Mouse (Mus musculus) intestine, embryonic 15.5 days (tissue): ENCODE results near the gene Notch2. TPM values are rescaled to one million over a fixed set of nuclear protein-coding genes. Genes with fewer than 3 reads are reported as not detected.
"Not testable (repeated sequence)": the region's sequence is repeated elsewhere in the genome, so short reads cannot be mapped to it uniquely, and the experiment has no call there.

Experiments
- ATAC-seq: fragments of 200-750 bp; cut with Nextera tagmentation; 2 replicates; pipeline ENCODE4 v1.8.0; 2017; ENCODE audit warnings: moderate TSS enrichment, moderate library complexity
- H3K27ac ChIP-seq: fragments of 300-500 bp; sonication (generic); 2 replicates; pipeline ENCODE4 v1.5.1; 2015; ENCODE audit warnings: mild to moderate bottlenecking, inconsistent platforms
- H3K27me3 ChIP-seq: fragments of 300-500 bp; sonication (generic); replicated peaks from 2 replicates; pipeline ENCODE4 v1.6.1; 2015; ENCODE audit warnings: inconsistent platforms
- H3K36me3 ChIP-seq: fragments of 300-500 bp; sonication (generic); 2 replicates; pipeline ENCODE4 v1.6.1; 2015; ENCODE audit warnings: inconsistent platforms
- H3K4me1 ChIP-seq: fragments of 300-500 bp; sonication (generic); replicated peaks from 2 replicates; pipeline ENCODE4 v1.6.1; 2015; ENCODE audit warnings: inconsistent platforms
- H3K4me2 ChIP-seq: fragments of 300-500 bp; sonication (generic); replicated peaks from 2 replicates; pipeline ENCODE4 v1.6.1; 2015; ENCODE audit warnings: mild to moderate bottlenecking, inconsistent platforms
- H3K4me3 ChIP-seq: fragments of 300-500 bp; sonication (generic); replicated peaks from 2 replicates; pipeline ENCODE4 v1.5.1; 2015; ENCODE audit warnings: inconsistent platforms
- H3K9ac ChIP-seq: fragments of 300-500 bp; sonication (generic); 2 replicates; pipeline ENCODE4 v1.6.1; 2015; ENCODE audit warnings: inconsistent platforms
- H3K9me3 ChIP-seq: fragments of 300-500 bp; sonication (generic); 2 replicates; pipeline ENCODE4 v1.6.1; 2016; ENCODE audit warnings: inconsistent platforms
- WGBS: fragments of 180-500 bp; shearing (Covaris S2); methylation state at CpG from one replicate; pipeline ENCODE4 v1.1.7; 2015; 5-methylcytosine and 5-hydroxymethylcytosine counted together
- polyA plus RNA-seq: library from polyadenylated mRNA; unstranded; fragments of >200 nt; fragmentation: Nextera tagmentation; extraction: Ambion mirVana; gene quantifications from 2 replicates; pipeline ENCODE4 v1.2.1, GENCODE M21; 2015

Gene Notch2
- polyA plus RNA-seq, 1 experiment from 2014 or later, result 17.9 TPM

DNA sequence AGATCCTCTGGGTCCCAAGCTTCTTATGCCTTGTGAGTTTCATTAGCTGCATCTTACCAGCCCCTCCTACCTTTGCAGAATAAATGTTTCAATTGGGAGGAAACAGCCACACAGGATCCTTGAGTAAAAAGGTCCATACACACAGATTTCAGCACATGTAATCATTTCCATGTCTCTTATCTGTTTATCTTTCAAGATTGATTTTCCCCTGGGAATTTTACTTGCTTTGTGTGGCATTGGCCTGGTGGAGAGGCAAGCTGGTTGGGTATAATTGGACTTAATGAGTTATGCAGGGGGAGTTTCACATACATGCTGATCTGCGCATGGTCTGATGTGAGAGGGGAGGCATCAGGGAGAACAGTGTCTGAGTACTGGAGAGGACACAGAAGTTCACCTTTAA, 36.3 kb downstream of the Notch2 start:
- Histone ChIP-seq H3K9me3 (no peaks in the 10 kb centered on the region), H3K27me3 (no peaks in the 10 kb centered on the region), H3K4me2 (no peak overlapping the region), H3K27ac (no peak overlapping the region), H3K9ac (no peak overlapping the region), H3K4me3 (no peak overlapping the region), H3K36me3 (no peaks in the 10 kb centered on the region), H3K4me1 (peaks cover 45% of the 10 kb centered on the region)
- WGBS, result 91% methylated on average over 1 of the region's 1 CpGs
- no peak for ATAC-seq

DNA sequence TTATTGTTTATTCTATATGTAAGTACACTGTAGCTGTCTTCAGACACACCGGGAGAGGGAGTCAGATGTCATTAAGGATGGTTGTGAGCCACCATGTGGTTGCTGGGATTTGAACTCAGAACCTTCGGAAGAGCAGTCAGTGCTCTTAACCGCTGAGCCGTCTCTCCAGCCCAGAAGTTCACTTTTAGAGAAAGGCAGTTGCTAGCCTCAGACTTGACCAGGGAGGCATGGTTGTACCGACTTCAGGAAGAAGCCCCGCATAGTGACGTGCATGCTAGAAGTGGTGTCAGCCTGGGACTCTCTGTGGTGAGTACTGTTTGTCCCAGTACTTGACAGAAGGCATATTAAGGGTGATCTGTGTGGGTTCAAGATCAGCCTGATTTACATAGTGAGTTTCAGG, 36.8 kb downstream of the Notch2 start:
- H3K9me3 ChIP-seq, H3K4me2 ChIP-seq, H3K4me3 ChIP-seq, H3K27ac ChIP-seq, H3K36me3 ChIP-seq, H3K9ac ChIP-seq, H3K27me3 ChIP-seq, ATAC-seq: not testable (repeated sequence)
- WGBS, result 86% methylated on average over 7 of the region's 7 CpGs
- peaks cover 48% of the 10 kb centered on the region for H3K4me1 ChIP-seq

- no peak overlapping the region for H3K27ac ChIP-seq
- 62% methylated on average over 14 of the region's 14 CpGs for WGBS
These were observed 37.4 kb downstream of the Notch2 start for GRCm38 (mm10) chr3:98050492-98051406.

DNA sequence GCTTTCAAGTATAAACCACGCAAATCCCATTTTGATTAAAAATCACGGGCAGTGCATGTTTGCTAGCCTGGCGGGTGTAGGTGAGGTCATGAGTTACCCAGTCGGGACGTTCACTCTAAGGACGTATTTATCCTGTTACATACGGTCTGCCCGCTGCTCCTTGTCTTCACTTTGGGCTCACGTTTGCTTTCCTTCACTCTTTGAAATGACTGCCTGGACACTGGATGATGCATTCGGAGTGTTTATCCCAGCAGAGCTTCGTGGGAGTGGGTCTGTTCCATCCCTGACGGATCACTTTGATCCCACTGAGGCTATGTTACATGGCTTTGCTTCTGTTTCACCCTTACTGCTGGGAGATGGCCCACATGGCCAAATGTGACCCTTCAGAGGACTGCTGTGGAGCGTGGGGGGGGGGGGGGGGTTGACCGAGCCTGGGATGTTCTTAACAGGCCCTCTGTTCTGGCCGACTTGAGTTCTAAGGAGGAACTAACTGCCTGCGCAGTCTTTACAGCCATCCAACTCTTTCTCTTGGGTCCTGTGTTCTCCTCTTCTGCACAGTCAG, 38.2 kb downstream of the Notch2 start:
- no peaks in the 10 kb centered on the region for H3K27me3 ChIP-seq
- no peak for ATAC-seq
- H3K36me3 ChIP-seq, result no peaks in the 10 kb centered on the region
- H3K4me3 ChIP-seq, result no peak overlapping the region
- no peak overlapping the region for H3K9ac ChIP-seq
- H3K9me3 ChIP-seq, result no peaks in the 10 kb centered on the region
- H3K4me1 ChIP-seq, result peaks cover 41% of the 10 kb centered on the region
- WGBS, result 36% methylated on average over 16 of the region's 16 CpGs
- peak overlapping the region; percentile 60 for H3K27ac ChIP-seq
- H3K4me2 ChIP-seq, result no peak overlapping the region

More at GRCm38 (mm10) chr3:98050492-98051406, 37.4 kb downstream of the Notch2 start:
- H3K4me1 ChIP-seq, result peaks cover 45% of the 10 kb centered on the region
- no peaks in the 10 kb centered on the region for H3K9me3 ChIP-seq
- ATAC-seq, result no peak
- no peak overlapping the region for H3K9ac ChIP-seq
- H3K27me3 ChIP-seq, result no peaks in the 10 kb centered on the region
- no peak overlapping the region for H3K4me2 ChIP-seq
- no peaks in the 10 kb centered on the region for H3K36me3 ChIP-seq
- H3K4me3 ChIP-seq, result no peak overlapping the region

DNA sequence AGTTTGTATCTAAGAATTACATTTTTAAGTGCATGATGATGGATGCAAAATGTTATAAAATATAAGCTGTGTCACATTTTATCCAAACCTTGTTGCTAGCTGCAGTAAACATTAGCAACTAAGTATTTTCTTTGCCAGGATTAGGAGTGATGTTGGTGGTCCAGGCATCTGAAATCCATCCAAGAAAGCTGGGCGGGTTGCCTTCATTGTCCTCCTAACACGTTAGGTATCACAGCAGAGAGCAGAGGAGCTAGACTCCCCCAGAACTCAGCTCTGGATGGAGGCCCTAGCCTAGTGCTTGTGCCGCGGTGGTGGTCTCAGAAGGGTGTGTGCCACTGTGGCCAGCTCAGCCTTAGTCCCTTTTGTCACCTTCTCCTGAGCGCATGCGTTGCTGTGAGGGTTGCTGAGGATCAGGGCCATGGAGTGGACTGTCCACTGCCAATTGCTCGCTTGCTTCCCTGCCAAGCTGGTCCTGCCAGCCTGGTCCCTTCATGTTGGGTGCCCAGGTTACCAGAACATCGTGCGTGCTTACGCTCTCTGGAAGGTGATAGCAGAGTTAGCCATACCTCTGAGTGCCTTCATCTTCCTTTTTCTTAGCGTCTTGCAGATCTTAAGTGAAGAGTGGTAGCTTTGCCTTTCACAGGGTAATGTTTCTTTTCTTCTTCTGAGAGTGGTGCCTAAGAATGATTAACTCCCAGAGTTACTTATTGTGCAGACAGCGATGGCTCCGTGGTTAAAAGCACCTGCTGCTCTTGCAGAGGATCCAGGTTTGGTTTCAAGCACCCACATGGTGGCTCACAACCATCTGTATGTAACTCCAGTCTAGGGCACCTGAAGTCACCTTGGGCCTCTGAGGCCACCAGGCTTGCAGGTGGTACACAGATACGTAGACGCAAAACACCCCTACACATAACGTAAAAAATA, 39.4 kb downstream of the Notch2 start:
- no peak overlapping the region for H3K4me3 ChIP-seq
- 63% methylated on average over 16 of the region's 16 CpGs for WGBS
- H3K4me2 ChIP-seq, result no peak overlapping the region
- no peak overlapping the region for H3K9ac ChIP-seq
- peak overlapping the region; percentile 60 for H3K27ac ChIP-seq
- H3K4me1 ChIP-seq, result peaks cover 37% of the 10 kb centered on the region
- ATAC-seq, result no peak
- H3K9me3 ChIP-seq, result no peaks in the 10 kb centered on the region
- no peaks in the 10 kb centered on the region for H3K36me3 ChIP-seq
- no peaks in the 10 kb centered on the region for H3K27me3 ChIP-seq

DNA sequence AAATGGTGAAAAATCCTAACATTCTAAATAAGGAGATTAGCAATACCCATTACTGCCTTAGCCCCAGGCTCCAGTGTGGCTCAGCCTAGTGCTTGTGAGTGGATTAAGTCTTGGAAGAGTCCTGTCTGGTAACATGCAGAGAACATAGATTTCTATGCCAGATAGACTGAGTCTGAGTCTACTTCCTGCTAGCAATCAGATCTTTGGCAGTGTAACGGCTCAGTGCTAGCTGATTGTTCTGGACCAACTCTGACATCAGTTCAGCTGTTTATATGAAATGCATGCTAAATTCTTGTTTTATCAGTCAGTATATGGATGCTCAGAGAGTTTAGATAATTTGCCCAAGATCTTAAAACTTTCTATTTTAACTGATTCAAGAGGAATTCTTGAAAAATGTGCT, 40.5 kb downstream of the Notch2 start:
- Histone ChIP-seq H3K4me3 (no peak overlapping the region), H3K9me3 (no peaks in the 10 kb centered on the region), H3K4me1 (peaks cover 37% of the 10 kb centered on the region), H3K4me2 (no peak overlapping the region), H3K27me3 (no peaks in the 10 kb centered on the region), H3K27ac (no peak overlapping the region), H3K9ac (no peak overlapping the region), H3K36me3 (no peaks in the 10 kb centered on the region)
- ATAC-seq, result no peak
- WGBS, result 45% methylated on average over 1 of the region's 1 CpGs

DNA sequence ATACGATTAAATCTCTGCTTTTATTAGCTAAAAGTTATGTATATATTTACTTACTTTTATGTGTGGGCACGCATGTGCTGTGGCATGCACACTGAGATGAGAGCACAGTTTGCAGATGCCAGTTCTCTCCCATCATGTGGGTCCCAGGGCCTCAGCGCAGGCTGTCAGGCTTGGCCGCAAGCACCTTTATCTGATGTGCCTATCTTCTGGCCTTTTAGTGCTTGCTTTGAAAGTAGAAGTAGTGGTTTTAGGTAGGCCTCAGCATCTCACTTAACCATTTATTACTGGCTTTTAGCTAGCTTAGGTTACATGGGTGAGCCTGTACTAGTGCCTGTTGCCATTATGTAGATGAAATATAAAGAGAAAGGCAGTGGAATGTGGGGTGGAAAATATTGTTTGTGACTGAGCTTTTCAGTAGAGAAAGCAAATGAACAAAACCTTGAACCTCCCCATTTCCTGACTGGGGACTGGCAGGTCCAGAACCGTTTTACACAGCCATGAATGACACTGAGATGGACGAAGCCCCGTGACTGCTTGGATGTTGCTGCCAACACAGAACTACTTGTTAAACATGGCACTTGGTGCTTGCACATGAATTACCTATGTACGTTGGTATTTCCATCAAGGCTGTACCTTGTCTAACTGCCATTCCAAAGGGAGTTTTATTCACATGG, 41.1 kb downstream of the Notch2 start:
- Histone ChIP-seq H3K27ac (no peak overlapping the region), H3K36me3 (no peaks in the 10 kb centered on the region), H3K27me3 (no peaks in the 10 kb centered on the region), H3K9me3 (no peaks in the 10 kb centered on the region), H3K4me2 (no peak overlapping the region), H3K9ac (no peak overlapping the region), H3K4me1 (peaks cover 37% of the 10 kb centered on the region), H3K4me3 (no peak overlapping the region)
- ATAC-seq, result no peak
- 88% methylated on average over 8 of the region's 8 CpGs for WGBS

DNA sequence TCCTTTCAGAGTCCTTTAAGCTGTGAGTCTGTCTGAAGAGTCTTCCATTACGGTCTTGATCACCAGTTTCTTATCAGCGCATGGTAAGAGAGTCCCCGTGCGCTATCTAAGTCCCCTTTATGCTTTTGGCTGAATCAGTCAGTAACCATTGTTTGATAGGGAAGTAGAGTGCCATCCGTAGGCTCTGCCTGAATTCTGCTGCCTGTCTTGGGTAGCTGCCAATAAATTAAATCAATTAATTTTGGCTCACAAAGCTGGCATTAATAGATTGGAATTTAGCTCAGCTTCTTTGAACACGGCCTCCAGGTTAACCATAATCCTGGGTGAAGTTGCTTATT, 41.6 kb downstream of the Notch2 start:
- no peak overlapping the region for H3K4me3 ChIP-seq
- WGBS, result 75% methylated on average over 6 of the region's 6 CpGs
- H3K4me2 ChIP-seq, result no peak overlapping the region
- no peaks in the 10 kb centered on the region for H3K9me3 ChIP-seq
- no peak overlapping the region for H3K9ac ChIP-seq
- peaks cover 37% of the 10 kb centered on the region for H3K4me1 ChIP-seq
- no peaks in the 10 kb centered on the region for H3K36me3 ChIP-seq
- no peak overlapping the region for H3K27ac ChIP-seq
- ATAC-seq, result no peak
- no peaks in the 10 kb centered on the region for H3K27me3 ChIP-seq

DNA sequence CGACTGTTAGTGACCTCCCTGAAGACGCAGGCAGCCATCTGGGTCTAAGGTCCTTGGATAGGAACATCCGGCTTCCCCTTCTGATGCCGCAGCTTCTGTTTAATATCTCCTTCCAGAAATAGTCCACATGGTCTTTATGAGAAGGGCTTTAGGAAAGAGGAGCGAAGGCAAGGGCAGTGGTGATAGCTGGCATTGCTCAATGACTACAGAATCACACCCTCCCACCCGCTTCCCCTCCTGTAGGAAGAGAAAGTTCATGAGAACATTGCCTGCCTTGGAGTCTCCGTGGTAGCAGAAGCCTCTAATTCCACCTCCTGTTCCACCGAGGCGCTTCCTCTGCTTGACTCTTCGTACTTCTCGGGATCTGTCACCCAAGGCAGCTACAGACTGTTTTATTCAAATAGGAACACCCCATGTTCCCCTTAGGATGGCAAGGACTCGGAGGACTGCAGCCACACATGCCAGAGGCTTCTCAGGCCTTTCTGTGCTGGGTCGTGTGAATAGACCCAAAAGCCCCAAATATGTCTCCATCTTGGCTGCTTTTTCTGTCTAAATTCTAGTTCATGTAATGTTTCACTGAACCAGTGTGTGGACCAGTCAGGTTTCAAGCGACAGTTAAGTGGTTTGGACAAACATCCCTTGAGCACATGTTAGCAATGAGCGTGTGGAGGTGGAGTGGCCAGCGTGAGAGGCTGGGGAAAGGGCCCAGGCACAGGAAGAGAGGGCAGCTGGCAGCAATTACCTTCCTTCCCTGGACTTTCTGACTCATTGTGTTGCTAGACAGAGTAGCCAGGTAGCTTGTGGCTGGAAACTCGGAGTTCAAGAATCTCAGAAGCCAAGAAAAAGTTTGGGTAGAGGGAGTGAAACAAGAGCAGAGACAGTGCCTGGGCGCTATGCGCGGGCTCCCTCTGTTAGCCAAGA, 42.7 kb downstream of the Notch2 start:
- Histone ChIP-seq H3K27me3 (no peaks in the 10 kb centered on the region), H3K36me3 (no peaks in the 10 kb centered on the region), H3K4me1 (peaks cover 35% of the 10 kb centered on the region), H3K9me3 (no peaks in the 10 kb centered on the region), H3K9ac (no peak overlapping the region), H3K4me2 (no peak overlapping the region), H3K4me3 (no peak overlapping the region), H3K27ac (no peak overlapping the region)
- 77% methylated on average over 20 of the region's 20 CpGs for WGBS
- ATAC-seq, result no peak

- no peak overlapping the region for H3K9ac ChIP-seq
- H3K4me1 ChIP-seq, result peaks cover 36% of the 10 kb centered on the region
- no peak overlapping the region for H3K27ac ChIP-seq
- no peaks in the 10 kb centered on the region for H3K9me3 ChIP-seq
- H3K36me3 ChIP-seq, result no peaks in the 10 kb centered on the region
- no peak overlapping the region for H3K4me3 ChIP-seq
- 80% methylated on average over 6 of the region's 6 CpGs for WGBS
- H3K4me2 ChIP-seq, result no peak overlapping the region
- no peaks in the 10 kb centered on the region for H3K27me3 ChIP-seq
- no peak for ATAC-seq
These were observed 43.6 kb downstream of the Notch2 start for GRCm38 (mm10) chr3:98056956-98057365.

DNA sequence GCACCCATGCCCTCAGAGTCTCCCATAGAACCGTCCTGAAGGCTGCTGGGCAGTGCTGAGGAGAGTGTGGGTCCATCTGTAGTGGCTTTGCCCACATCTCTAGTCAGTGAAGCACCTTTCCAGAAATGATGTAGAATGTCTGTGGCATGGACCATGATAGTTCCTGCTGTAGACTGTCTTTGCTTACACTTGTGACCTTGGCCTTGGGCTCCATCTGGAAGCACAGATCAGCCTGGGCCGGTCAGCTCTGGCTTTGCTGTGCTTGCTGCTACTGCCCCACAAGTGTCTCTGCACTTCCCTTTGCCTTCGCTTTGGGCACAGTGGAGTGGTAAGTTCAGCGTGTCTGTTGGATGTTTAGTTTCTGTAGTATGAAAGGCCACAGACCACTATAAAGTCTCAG, 45.7 kb downstream of the Notch2 start:
- Histone ChIP-seq H3K27me3 (no peaks in the 10 kb centered on the region), H3K36me3 (no peaks in the 10 kb centered on the region), H3K9me3 (no peaks in the 10 kb centered on the region), H3K27ac (no peak overlapping the region), H3K4me2 (no peak overlapping the region), H3K4me3 (no peak overlapping the region), H3K4me1 (peaks cover 37% of the 10 kb centered on the region), H3K9ac (no peak overlapping the region)
- ATAC-seq, result no peak
- 74% methylated on average over 4 of the region's 4 CpGs for WGBS
